In genomic region chr5:136237607-136238006, GRCm38 (mm10) we compare ENCODE assay signal across 8 mouse cellular contexts. TPM values are rescaled to one million over a fixed set of nuclear protein-coding genes. Genes with fewer than 3 reads are reported as not detected.
DNase-seq lines count a peak whose midpoint lies in the region; ATAC-seq and TF ChIP-seq lines count a peak whose summit lies in the region.

No protein-coding gene starts in this region.

- intact Hi-C loops in left cerebral cortex, adult 2 months (cut with DNase I) = no loop called here
- intact Hi-C loops in left cerebral cortex, postnatal 4 days (cut with DNase I) = no loop called here

- no peaks in the 10 kb centered on the region for H3K9me3 ChIP-seq in forebrain, embryonic 14.5 days (replicated peaks; ENCODE audit: control insufficient read depth, low read length)
- no peaks in the 10 kb centered on the region for H3K9me3 ChIP-seq in limb, embryonic 11.5 days (ENCODE audit: control insufficient read depth, low read length)

- no peaks in the 10 kb centered on the region for H3K27me3 ChIP-seq in forebrain, embryonic 14.5 days (replicated peaks; ENCODE audit: control insufficient read depth, insufficient read depth, low read length)
- H3K27me3 ChIP-seq in limb, embryonic 11.5 days (ENCODE audit: control insufficient read depth, insufficient read depth, low read length) = 0 out of 2 replicates have a peak, but pooled peaks cover 4% of the 10 kb centered on the region
- no peaks in the 10 kb centered on the region for H3K27me3 ChIP-seq in thymus, adult 2 months (ENCODE audit: control insufficient read depth, insufficient read depth, low read length)

- H3K27ac ChIP-seq in left cerebral cortex, adult 2 months = no peak overlapping the region
- no peak overlapping the region for H3K27ac ChIP-seq in forebrain, embryonic 14.5 days (ENCODE audit: low read depth, low read length)
- no peak overlapping the region for H3K27ac ChIP-seq in limb, embryonic 11.5 days (replicated peaks; ENCODE audit: low read depth, low read length)
- no peak overlapping the region for H3K27ac ChIP-seq in thymus, adult 2 months (ENCODE audit: control insufficient read depth, insufficient read depth, low read length)

- WGBS in forebrain, embryonic 14.5 days = 4% methylated on average over 19 of the region's 19 CpGs
- WGBS in limb, embryonic 11.5 days = under 1% methylated on average over 19 of the region's 19 CpGs
- WGBS in thymus, adult 2 months = 31% methylated on average over 19 of the region's 19 CpGs

- peak overlapping the region; percentile 47 for H3K9ac ChIP-seq in forebrain, embryonic 14.5 days (ENCODE audit: low read length)
- no peak overlapping the region for H3K9ac ChIP-seq in limb, embryonic 11.5 days (ENCODE audit: low read length)

- peak overlapping the region; percentile 55 for H3K4me2 ChIP-seq in forebrain, embryonic 14.5 days (ENCODE audit: low read length)
- H3K4me2 ChIP-seq in limb, embryonic 11.5 days (ENCODE audit: low read depth, severe bottlenecking) = peak overlapping the region; percentile 34

- no peak for TF ChIP-seq CTCF in left cerebral cortex, adult 2 months (IDR thresholded peaks at IDR 0.05)
- TF ChIP-seq CTCF in thymus, adult 2 months (IDR thresholded peaks at IDR 0.05; ENCODE audit: borderline replicate concordance, control insufficient read depth, extremely low read depth, insufficient read depth, low read length, poor library complexity) = no peak

- peak overlapping the region; percentile 9; the same call in 1 of the 2 replicates for H3K4me3 ChIP-seq in left cerebral cortex, adult 2 months
- H3K4me3 ChIP-seq in forebrain, embryonic 14.5 days (ENCODE audit: low read depth, low read length) = peak overlapping the region; percentile 14
- peak overlapping the region; percentile 7; the same call in 1 of the 2 replicates for H3K4me3 ChIP-seq in limb, embryonic 11.5 days (ENCODE audit: low read depth, low read length)
- no peak overlapping the region for H3K4me3 ChIP-seq in thymus, adult 2 months (ENCODE audit: control insufficient read depth, insufficient read depth, low read length)

- no peak for DNase-seq in left cerebral cortex, adult 2 months (ENCODE audit: extremely low spot score in 1 of 2, low spot score in 2 of 2)
- DNase-seq in left cerebral cortex, postnatal 4 days = no peak
- DNase-seq in forebrain, embryonic 14.5 days (ENCODE audit: low spot score) = no peak
- peak; percentile 53 for DNase-seq in limb, embryonic 11.5 days (ENCODE audit: low spot score)
- DNase-seq in retina, embryonic 14.5 days (ENCODE audit: low spot score) = peak; percentile 59
- DNase-seq in thymus, postnatal 36 days = no peak
- no peak for DNase-seq in thymus, adult 2 months
- no peak for DNase-seq in spleen, adult 12 weeks (ENCODE audit: low spot score)

- no peak for TF ChIP-seq POLR2A in thymus, adult 2 months (IDR thresholded peaks at IDR 0.05; ENCODE audit: control insufficient read depth, extremely low read depth, insufficient read depth, low read length, poor library complexity)

- peaks cover 8% of the 10 kb centered on the region for H3K4me1 ChIP-seq in forebrain, embryonic 14.5 days (ENCODE audit: control insufficient read depth, insufficient read depth, low read length)
- 0 out of 2 replicates have a peak, but pooled peaks cover 9% of the 10 kb centered on the region for H3K4me1 ChIP-seq in limb, embryonic 11.5 days (ENCODE audit: control insufficient read depth, insufficient read depth, low read length)
- peaks cover 9% of the 10 kb centered on the region for H3K4me1 ChIP-seq in thymus, adult 2 months (replicated peaks; ENCODE audit: control insufficient read depth, insufficient read depth, low read length)

- no peak for ATAC-seq in forebrain, embryonic 14.5 days
- no peak for ATAC-seq in limb, embryonic 11.5 days (ENCODE audit: insufficient number of reproducible peaks, low FRiP score, low TSS enrichment, low read depth)

- H3K36me3 ChIP-seq in forebrain, embryonic 14.5 days (ENCODE audit: control insufficient read depth, insufficient read depth, low read length) = no peaks in the 10 kb centered on the region
- H3K36me3 ChIP-seq in limb, embryonic 11.5 days (ENCODE audit: control insufficient read depth, insufficient read depth, low read length) = no peaks in the 10 kb centered on the region
- H3K36me3 ChIP-seq in thymus, adult 2 months (ENCODE audit: control insufficient read depth, insufficient read depth, low read length) = no peaks in the 10 kb centered on the region

RNA-seq across cellular contexts. Expression of gene Sh2b2, which starts 8.7 kb away (rescaled TPM):
- total RNA-seq in left cerebral cortex, adult 2 months (2021) = 1 to 10 TPM; 7.4 to 9.4 TPM
- 10 to 100 TPM; 40.0 to 40.8 TPM for total RNA-seq in left cerebral cortex, postnatal 4 days (2021)
- polyA plus RNA-seq in forebrain, embryonic 14.5 days (2014; fragmentation: Nextera tagmentation; extraction: Ambion mirVana) = 16.5 and 22.6 TPM in 2 replicates
- polyA plus RNA-seq in limb, embryonic 11.5 days (2014; fragmentation: Nextera tagmentation; extraction: Ambion mirVana) = 10.2 and 12.0 TPM in 2 replicates
- polyA plus RNA-seq in thymus, adult 2 months (2012; rRNA removed) = 16.1 and 20.7 TPM in 2 replicates

RNA-seq across cellular contexts. Expression of gene Prkrip1, which starts 38.8 kb away (rescaled TPM):
- 10 to 100 TPM; 34.7 to 37.7 TPM for total RNA-seq in left cerebral cortex, adult 2 months (2021)
- total RNA-seq in left cerebral cortex, postnatal 4 days (2021) = 10 to 100 TPM; 40.3 to 42.6 TPM
- polyA plus RNA-seq in forebrain, embryonic 14.5 days (2014; fragmentation: Nextera tagmentation; extraction: Ambion mirVana) = 66.2 and 69.4 TPM in 2 replicates
- 79.9 and 85.0 TPM in 2 replicates for polyA plus RNA-seq in limb, embryonic 11.5 days (2014; fragmentation: Nextera tagmentation; extraction: Ambion mirVana)
- 15.9 and 20.7 TPM in 2 replicates for polyA plus RNA-seq in thymus, adult 2 months (2012; rRNA removed)

Comparison
In these comparisons a context has a peak if more than half of its experiments do, and no peak if none do; other contexts are left out.
1. DNase-seq: peak in limb, embryonic 11.5 days (single experiment) and retina, embryonic 14.5 days (single experiment); none in left cerebral cortex, adult 2 months (0 of 2), left cerebral cortex, postnatal 4 days (single experiment), forebrain, embryonic 14.5 days (single experiment), thymus, postnatal 36 days (0 of 2), thymus, adult 2 months (single experiment) and spleen, adult 12 weeks (single experiment).